Mouse (Mus musculus): ENCODE results near the gene Epb41l4b.
A peak's percentile ranks its signal among the peaks of the same experiment; 100 is the strongest.

Epb41l4b gene

GRCm38 (mm10) chr4:57153068-57153835 is 10.0 kb upstream of the Epb41l4b start:
- DNase-seq, result no peak

- DNase-seq, result no peak
These were observed 4.9 kb upstream of the Epb41l4b start for GRCm38 (mm10) chr4:57148182-57148581.

GRCm38 (mm10) chr4:57142374-57143025 is 737 bp downstream of the Epb41l4b start:
- no peak for DNase-seq

- no peak for DNase-seq
These were observed 1.3 kb downstream of the Epb41l4b start for GRCm38 (mm10) chr4:57141908-57142361.

- DNase-seq, result no peak
These were observed 2.1 kb downstream of the Epb41l4b start for GRCm38 (mm10) chr4:57140992-57141717.

GRCm38 (mm10) chr4:57140200-57140799 is 2.9 kb downstream of the Epb41l4b start:
- no peak for DNase-seq

- DNase-seq, result peak; percentile 51 to 69
These were observed 3.8 kb downstream of the Epb41l4b start for GRCm38 (mm10) chr4:57139433-57139832.

GRCm38 (mm10) chr4:57138093-57138440 is 5.2 kb downstream of the Epb41l4b start:
- no peak for DNase-seq

- DNase-seq, result peak; percentile 65 to 86
These were observed 5.7 kb downstream of the Epb41l4b start for GRCm38 (mm10) chr4:57137371-57138092.

GRCm38 (mm10) chr4:57135431-57135830 is 7.8 kb downstream of the Epb41l4b start:
- DNase-seq, result no peak

- DNase-seq, result no peak
These were observed 8.7 kb downstream of the Epb41l4b start for GRCm38 (mm10) chr4:57134554-57134953.

GRCm38 (mm10) chr4:57131839-57132238 is 11.4 kb downstream of the Epb41l4b start:
- no peak for DNase-seq

GRCm38 (mm10) chr4:57129718-57130515 is 13.3 kb downstream of the Epb41l4b start:
- peak; percentile 45 to 64 for DNase-seq

GRCm38 (mm10) chr4:57123003-57123402 is 20.2 kb downstream of the Epb41l4b start:
- no peak for DNase-seq

- DNase-seq, result peak in 1 of 2 experiments; percentile 60
These were observed 21.1 kb downstream of the Epb41l4b start for GRCm38 (mm10) chr4:57122166-57122565.

- DNase-seq, result peak in 1 of 2 experiments; percentile 45
These were observed 22.7 kb downstream of the Epb41l4b start for GRCm38 (mm10) chr4:57120563-57120962.

GRCm38 (mm10) chr4:57119976-57120375 is 23.3 kb downstream of the Epb41l4b start:
- no peak for DNase-seq

- no peak for DNase-seq
These were observed 24.4 kb downstream of the Epb41l4b start for GRCm38 (mm10) chr4:57118883-57119282.

- DNase-seq, result no peak
These were observed 27.0 kb downstream of the Epb41l4b start for GRCm38 (mm10) chr4:57116278-57116677.

- no peak for DNase-seq
These were observed 28.3 kb downstream of the Epb41l4b start for GRCm38 (mm10) chr4:57114617-57115592.
